Mouse (Mus musculus) bone marrow, adult 2 months (tissue): Measurements from ENCODE around the gene Tgm5.

Experiments
- CTCF ChIP-seq: fragments of 200-500 bp; IDR thresholded peaks from 2 replicates; pipeline ENCODE4 v1.5.1; 2011; ENCODE audit warnings: low read length, control low read depth; ENCODE audit not compliant: control insufficient read depth, insufficient read depth
- POLR2A ChIP-seq: fragments of 200-500 bp; IDR thresholded peaks from 2 replicates; pipeline ENCODE4 v1.6.1; 2011; ENCODE audit warnings: low read depth, mild to moderate bottlenecking, control low read depth, low read length, borderline replicate concordance; ENCODE audit not compliant: control insufficient read depth

- no peak for TF ChIP-seq CTCF
- no peak for TF ChIP-seq POLR2A
These were observed 68.5 kb downstream of the Tgm5 start for GRCm38 (mm10) chr2:121017151-121017550.
